Mouse (Mus musculus): Measurements from ENCODE around the gene Btbd9.

GRCm38 (mm10) chr17:30182063-30182462 lies 394.2 kb downstream of the Btbd9 start:
- TF ChIP-seq CTCF (IDR thresholded peaks at IDR 0.05; ENCODE audit: control insufficient read depth, insufficient read depth, low read length), result no peak
- TF ChIP-seq POLR2A (IDR thresholded peaks at IDR 0.05; ENCODE audit: borderline replicate concordance, control insufficient read depth, low read depth, low read length), result no peak
